Mouse (Mus musculus): ENCODE data around the gene Ppcs.

Gene Ppcs

GRCm38 (mm10) chr4:119422294-119422964 lies at the start of gene Ppcs, which contains the start of gene Zmynd12:
TSS of gene Ppcs (minus strand) at chr4:119422420.
TSS of gene Zmynd12 (plus strand) at chr4:119422814.
- peak; percentile 95 for DNase-seq (ENCODE audit: low read depth, low spot score)

GRCm38 (mm10) chr4:119467720-119468380 lies 45.6 kb upstream of the Ppcs start:
- no peak for DNase-seq (ENCODE audit: low read depth, low spot score)

DNA sequence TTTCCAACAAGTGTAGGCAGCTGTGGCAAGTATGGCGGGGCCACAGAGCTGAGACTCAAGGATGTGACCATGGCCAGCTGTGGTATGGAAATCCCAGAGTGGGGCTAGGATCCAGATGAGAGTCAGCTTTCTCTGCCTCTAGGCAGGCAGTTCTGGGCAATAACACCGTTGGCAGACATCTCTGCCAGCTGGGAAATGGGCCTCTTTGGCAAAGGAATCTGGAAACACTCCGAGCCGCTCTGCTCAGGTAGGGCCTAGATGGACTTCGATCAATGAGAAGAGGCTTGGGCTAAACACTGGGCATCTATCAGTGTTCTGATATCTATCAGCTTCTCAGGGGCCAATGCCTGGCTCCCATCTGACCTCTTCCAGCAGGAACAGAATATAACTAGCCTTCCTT lies 43.6 kb upstream of the Ppcs start:
- no peak for DNase-seq (ENCODE audit: low read depth, low spot score)

DNA sequence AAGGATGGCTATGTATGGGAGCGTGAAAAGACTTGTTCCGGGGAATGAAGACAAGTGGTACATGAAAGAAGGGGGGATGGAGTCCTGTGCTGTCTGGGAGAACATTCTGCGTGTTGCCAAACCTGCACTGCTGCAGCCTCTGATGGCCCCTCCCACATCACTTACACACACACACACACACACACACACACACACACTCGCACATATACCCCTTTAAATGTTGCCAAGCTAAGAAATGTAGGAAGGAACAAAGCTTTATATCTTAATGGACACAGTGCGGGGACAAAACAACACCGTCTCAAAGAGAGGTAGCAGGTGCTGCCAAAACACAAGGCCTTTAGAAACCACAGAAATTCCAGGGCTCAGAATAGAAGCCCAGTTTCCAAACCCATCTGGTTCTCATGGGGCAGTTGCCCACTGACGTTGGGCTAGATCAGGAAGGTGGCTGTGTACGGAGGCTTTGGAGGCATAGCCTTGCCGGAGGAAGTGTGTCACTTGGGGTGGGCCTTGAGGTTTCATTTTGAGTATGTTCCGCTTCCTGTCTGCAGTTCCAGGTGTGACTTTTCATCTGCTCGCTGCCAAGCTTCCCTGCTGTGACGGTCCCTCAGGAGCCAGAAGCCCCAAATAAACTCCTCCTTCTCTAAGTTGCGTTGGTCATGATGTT lies 41.7 kb upstream of the Ppcs start:
- DNase-seq (ENCODE audit: low read depth, low spot score): no peak

GRCm38 (mm10) chr4:119462858-119463755 lies 40.9 kb upstream of the Ppcs start:
- DNase-seq (ENCODE audit: low read depth, low spot score): peak; percentile 52

DNA sequence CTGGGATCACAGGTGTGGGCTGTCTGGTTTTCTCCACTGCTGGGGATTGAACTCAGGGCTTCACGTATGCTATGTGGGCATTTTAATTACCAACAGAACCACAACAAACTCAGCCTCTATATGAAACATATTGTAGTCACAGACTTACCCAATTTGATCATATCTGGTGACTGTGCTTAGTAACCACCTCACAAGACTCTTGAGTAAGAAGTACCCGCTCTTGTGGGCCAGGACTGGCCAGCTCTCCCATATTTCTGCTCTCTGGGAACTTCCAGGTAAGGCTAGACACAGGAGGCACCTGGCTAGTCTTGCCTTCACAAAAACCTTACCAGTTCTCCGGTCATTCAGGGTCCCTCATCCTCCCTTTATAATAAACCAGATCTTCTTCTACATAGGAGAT lies 40.2 kb upstream of the Ppcs start:
- DNase-seq (ENCODE audit: low read depth, low spot score): no peak

DNA sequence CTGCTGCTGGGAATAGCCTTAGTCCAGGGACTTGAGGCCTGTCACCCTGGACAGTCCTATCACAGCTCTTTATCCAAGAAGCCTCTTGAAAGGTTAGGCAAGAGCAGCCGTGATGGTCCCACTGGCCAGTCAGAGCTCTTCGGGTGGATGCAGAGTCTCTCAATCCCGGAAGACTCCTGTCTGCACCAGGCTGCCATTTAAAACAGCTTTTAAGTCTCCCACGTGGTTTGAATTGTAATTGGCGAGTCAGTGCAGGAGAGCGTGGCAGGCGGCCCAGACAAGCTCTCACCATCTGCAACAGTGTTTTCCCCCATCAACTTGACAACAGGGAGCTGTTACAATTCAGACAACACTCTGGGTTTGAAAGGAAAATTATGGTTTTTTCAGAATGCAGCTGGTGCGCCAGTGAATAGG lies 38.5 kb upstream of the Ppcs start:
- DNase-seq (ENCODE audit: low read depth, low spot score): peak; percentile 29

GRCm38 (mm10) chr4:119460296-119460695 lies 38.1 kb upstream of the Ppcs start:
- DNase-seq (ENCODE audit: low read depth, low spot score): peak; percentile 24

DNA sequence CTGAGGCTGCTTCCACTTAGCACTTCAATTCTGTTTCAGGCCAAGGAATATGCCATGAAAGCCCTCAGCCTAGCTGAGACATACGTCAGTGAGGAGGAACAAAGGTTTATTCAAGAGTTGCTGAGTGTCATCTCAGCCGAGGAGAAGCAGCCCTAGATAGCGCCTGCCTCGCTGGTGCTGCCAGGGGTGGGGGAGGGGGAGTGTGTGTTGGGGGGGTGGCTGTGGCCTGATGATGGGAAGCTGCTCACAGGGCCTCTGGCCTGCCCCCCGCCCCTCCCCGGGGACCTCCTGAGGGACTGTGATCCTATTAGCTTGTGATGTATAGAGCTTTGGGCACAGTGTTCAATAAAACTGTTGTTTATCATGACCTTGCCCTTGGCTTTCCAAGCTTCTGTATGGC lies 31.3 kb upstream of the Ppcs start:
- no peak for DNase-seq (ENCODE audit: low read depth, low spot score)

GRCm38 (mm10) chr4:119453128-119453527 lies 30.9 kb upstream of the Ppcs start:
- DNase-seq (ENCODE audit: low read depth, low spot score): no peak

DNA sequence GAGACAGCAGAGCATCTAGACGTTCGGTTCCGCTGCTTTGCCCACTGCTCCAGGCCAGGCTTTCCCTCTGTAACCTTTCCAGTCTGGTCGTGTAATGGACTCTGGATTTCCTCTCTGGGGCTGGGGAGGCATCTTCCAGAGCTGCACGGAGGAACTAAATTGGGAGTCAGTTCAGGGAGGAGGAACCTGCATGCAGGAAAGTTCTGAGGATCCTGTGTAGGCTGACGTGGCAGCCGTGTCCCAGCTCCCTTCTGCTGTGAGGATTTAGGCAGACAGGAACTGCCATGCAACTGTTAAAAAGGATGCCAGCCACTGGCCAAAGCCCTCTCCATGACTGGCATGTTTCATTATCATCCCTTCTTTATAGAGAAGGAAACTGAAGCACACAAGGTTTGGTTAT lies 28.2 kb upstream of the Ppcs start:
- DNase-seq (ENCODE audit: low read depth, low spot score): no peak

DNA sequence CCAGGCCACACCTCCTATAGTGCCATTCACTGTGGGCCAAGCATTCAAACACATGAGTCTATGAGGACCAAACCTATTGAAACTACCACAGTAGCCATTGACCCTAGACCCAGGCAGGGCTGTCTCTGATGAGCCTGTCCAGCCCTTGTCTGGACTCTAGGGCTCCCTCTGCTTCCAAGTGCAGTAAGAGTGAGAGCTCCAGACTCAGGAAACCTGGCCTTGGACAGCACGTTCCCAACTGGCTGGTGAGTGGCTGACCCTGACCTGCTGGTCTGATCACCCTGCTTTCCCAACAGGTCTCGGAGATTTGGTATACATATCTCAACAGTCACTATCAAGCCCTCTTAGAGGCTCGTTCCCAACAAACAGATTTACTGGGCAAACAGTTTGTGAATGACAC lies 25.6 kb upstream of the Ppcs start:
- DNase-seq (ENCODE audit: low read depth, low spot score): no peak

DNA sequence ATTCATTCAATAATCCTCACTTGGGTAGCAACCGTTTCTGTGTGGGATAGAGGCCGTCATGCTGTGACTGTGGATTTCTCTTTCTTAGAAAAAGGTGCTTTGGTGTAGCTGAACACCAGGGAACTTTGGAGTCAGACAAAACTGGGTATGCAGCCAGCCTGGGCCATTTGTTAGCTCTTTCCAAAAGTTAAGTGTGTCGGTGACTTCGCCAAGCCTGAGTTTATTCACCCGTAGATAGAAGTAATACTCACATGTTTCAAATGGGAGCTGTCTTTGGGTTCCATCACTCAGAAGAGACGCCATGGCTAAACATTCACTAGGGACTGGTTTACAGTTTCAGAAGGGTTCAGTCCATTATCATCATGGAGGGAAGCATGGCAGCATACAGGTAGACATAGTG lies 25.0 kb upstream of the Ppcs start:
- DNase-seq (ENCODE audit: low read depth, low spot score): no peak

DNA sequence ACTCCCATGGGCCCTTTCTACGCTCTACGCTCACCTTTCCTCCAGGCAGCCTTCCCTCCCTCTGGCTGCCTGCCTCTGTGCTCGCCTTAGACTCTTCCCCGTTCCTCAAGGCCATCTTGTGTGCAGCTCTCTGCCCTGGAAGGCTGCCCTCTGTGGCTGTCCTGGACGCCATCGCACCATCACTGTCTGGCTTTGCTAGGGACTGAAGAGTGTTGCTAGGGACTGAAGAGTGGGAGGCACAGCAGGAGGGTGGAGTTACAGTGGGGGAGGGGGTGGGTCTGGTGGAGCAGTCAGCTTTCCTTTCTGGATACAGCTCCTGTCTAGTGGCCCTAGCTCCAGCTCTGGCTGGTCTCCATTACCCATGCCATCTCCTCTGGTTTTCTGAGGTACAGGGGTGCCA lies 20.3 kb upstream of the Ppcs start:
- no peak for DNase-seq (ENCODE audit: low read depth, low spot score)

DNA sequence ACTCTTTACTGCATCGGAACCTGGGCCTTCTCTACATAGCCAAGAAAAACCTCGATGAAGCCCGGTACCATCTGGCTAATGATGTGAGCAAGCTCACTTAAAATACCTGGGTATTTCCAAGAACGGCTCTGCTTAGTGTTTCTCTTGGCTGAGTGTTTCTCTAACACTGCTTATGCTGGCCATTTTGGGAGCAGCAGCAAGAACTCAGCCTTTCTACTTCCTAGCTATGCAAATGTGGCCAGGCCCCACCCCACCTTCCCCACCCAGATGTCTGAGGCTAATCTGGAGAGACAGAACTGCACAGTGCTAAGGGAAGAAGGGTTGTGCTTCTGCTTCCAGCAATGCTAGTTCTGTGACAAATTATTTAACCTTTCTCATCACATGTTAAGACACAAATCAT lies 19.6 kb upstream of the Ppcs start:
- DNase-seq (ENCODE audit: low read depth, low spot score): no peak

DNA sequence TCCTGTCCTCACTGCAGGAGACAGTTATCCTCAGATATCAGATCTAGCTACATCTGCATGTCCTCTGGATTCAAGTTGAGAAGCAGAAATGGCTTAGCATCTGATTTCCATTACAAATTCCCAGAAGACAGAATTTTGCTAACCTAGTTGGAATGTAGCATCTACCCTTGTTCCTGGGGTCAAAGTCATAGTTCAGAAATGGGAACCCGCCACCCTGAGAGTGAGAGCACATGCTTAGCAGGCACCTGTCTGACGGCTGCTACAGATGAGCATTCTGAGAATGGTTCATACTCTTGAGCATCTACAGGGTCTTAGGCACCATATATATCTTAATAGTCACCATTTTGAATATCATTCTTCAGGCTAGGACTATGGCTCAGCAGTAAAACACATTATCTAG lies 15.7 kb upstream of the Ppcs start:
- no peak for DNase-seq (ENCODE audit: low read depth, low spot score)

- peak; percentile 10 for DNase-seq (ENCODE audit: low read depth, low spot score)
These were observed 8.5 kb upstream of the Ppcs start for GRCm38 (mm10) chr4:119430678-119431077.

DNA sequence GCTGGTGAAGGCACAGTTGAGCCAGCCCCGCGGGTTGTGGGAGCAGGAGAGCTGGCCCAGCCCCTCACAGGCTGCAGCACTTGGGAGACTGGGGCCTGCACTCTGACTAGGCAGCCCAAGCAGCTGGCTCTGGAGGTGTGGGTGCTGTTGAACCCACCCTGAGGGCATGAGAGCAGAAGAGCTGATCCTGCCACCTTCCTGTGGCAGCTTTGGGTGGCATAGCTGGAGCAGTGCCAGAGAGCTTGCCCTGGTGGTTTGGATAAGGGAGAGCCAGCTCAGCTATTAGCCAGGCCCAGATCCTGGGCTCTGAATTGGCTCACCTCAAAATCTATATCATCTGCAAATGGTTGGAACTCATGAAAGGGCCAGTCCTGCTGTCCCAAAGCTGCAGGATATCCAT lies 5.5 kb upstream of the Ppcs start:
- DNase-seq (ENCODE audit: low read depth, low spot score): no peak

- no peak for DNase-seq (ENCODE audit: low read depth, low spot score)
These were observed 3.4 kb upstream of the Ppcs start for GRCm38 (mm10) chr4:119425601-119426000.

DNA sequence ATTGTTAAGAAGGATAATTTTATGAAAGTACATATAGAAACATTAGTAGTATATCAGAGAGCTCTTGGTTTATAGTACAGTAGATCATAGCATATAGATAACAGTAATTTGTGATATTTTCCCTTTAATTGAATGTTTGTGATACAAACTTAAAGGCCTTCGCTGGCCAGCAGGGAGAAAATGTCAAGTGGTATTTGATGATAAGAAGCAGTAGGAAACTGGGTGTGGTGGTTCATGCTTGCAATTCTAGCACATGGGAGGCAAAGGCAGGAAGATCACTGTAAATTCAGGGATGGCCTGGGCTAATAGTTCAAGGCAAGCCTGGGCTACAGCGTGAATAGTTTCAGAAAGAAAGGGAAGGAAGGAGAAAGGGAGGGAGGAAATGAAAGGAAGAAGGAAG lies 2.9 kb upstream of the Ppcs start:
- DNase-seq (ENCODE audit: low read depth, low spot score): no peak

DNA sequence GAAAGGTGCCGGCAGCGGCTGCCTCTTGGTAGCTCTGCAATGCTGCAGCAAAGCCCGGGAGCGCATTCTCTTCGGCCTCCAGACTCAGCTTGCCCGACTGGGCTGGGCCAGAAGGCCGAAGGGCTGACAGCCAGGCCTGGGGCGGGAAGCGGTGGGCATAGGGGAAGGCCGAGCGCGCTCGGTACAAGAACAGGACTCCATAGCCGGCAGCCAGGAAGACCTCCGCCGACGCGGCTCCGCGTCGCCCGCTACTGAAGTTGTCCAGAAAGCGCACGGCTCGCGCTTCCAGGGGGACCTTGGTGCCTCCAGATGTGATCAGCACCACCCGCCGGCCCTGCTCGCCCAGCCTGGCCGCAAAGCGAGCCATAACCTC lies 313 bp downstream of the Ppcs start:
- DNase-seq (ENCODE audit: low read depth, low spot score): no peak

- no peak for DNase-seq (ENCODE audit: low read depth, low spot score)
These were observed 1.0 kb downstream of the Ppcs start for GRCm38 (mm10) chr4:119421191-119421590.

Measured in forelimb bud, embryonic 11.5 days (tissue).